Mouse (Mus musculus): ENCODE data around the gene Ltbp1. TPM values are rescaled to one million over a fixed set of nuclear protein-coding genes. Genes with fewer than 3 reads are reported as not detected.

The Ltbp1 gene
- polyA plus RNA-seq, 1 experiment: not detected

- Histone ChIP-seq H3K4me1 (ENCODE audit: control insufficient read depth, insufficient read depth, low read length) (no peaks in the 10 kb centered on the region), H3K4me3 (ENCODE audit: insufficient read depth, low read depth, low read length) (no peak overlapping the region), H3K27ac (ENCODE audit: insufficient read depth, low read depth, low read length) (no peak overlapping the region)
- WGBS: 71% methylated on average over 8 of the region's 8 CpGs
- no peak for TF ChIP-seq POLR2A (IDR thresholded peaks at IDR 0.05; ENCODE audit: insufficient read depth, low read depth, low read length)
- no peak for TF ChIP-seq CTCF (IDR thresholded peaks at IDR 0.05; ENCODE audit: insufficient read depth, low read depth, low read length)
These were observed 29.0 kb upstream of the Ltbp1 start for GRCm38 (mm10) chr17:74976167-74976985.

GRCm38 (mm10) chr17:74979767-74980166, 25.6 kb upstream of the Ltbp1 start:
- Histone ChIP-seq H3K4me3 (ENCODE audit: insufficient read depth, low read depth, low read length) (no peak overlapping the region), H3K27ac (ENCODE audit: insufficient read depth, low read depth, low read length) (no peak overlapping the region), H3K4me1 (ENCODE audit: control insufficient read depth, insufficient read depth, low read length) (no peaks in the 10 kb centered on the region)
- TF ChIP-seq POLR2A (IDR thresholded peaks at IDR 0.05; ENCODE audit: insufficient read depth, low read depth, low read length) (no peak), CTCF (IDR thresholded peaks at IDR 0.05; ENCODE audit: insufficient read depth, low read depth, low read length) (no peak)
- 83% methylated on average over 8 of the region's 8 CpGs for WGBS

- no peaks in the 10 kb centered on the region for H3K4me1 ChIP-seq (ENCODE audit: control insufficient read depth, insufficient read depth, low read length)
- H3K4me3 ChIP-seq (ENCODE audit: insufficient read depth, low read depth, low read length): no peak overlapping the region
- 90% methylated on average over 5 of the region's 5 CpGs for WGBS
- TF ChIP-seq POLR2A (IDR thresholded peaks at IDR 0.05; ENCODE audit: insufficient read depth, low read depth, low read length) (no peak), CTCF (IDR thresholded peaks at IDR 0.05; ENCODE audit: insufficient read depth, low read depth, low read length) (no peak)
- H3K27ac ChIP-seq (ENCODE audit: insufficient read depth, low read depth, low read length): no peak overlapping the region
These were observed 23.7 kb upstream of the Ltbp1 start for GRCm38 (mm10) chr17:74981703-74982102.

GRCm38 (mm10) chr17:74982880-74983279, 22.5 kb upstream of the Ltbp1 start:
- 71% methylated on average over 1 of the region's 1 CpGs for WGBS
- no peak for TF ChIP-seq CTCF (IDR thresholded peaks at IDR 0.05; ENCODE audit: insufficient read depth, low read depth, low read length)
- Histone ChIP-seq H3K27ac (ENCODE audit: insufficient read depth, low read depth, low read length) (no peak overlapping the region), H3K4me3 (ENCODE audit: insufficient read depth, low read depth, low read length) (no peak overlapping the region), H3K4me1 (ENCODE audit: control insufficient read depth, insufficient read depth, low read length) (no peaks in the 10 kb centered on the region)

- 83% methylated on average over 1 of the region's 1 CpGs for whole genome bisulfite sequencing
- no peak for TF ChIP-seq CTCF (IDR thresholded peaks at IDR 0.05; ENCODE audit: insufficient read depth, low read depth, low read length)
- TF ChIP-seq POLR2A (IDR thresholded peaks at IDR 0.05; ENCODE audit: insufficient read depth, low read depth, low read length): no peak
- H3K4me1 ChIP-seq (ENCODE audit: control insufficient read depth, insufficient read depth, low read length): no peaks in the 10 kb centered on the region
- H3K27ac ChIP-seq (ENCODE audit: insufficient read depth, low read depth, low read length): no peak overlapping the region
- no peak overlapping the region for H3K4me3 ChIP-seq (ENCODE audit: insufficient read depth, low read depth, low read length)
These were observed 21.3 kb upstream of the Ltbp1 start for GRCm38 (mm10) chr17:74984071-74984470.

GRCm38 (mm10) chr17:74984681-74985080, 20.7 kb upstream of the Ltbp1 start:
- no peak overlapping the region for H3K4me3 ChIP-seq (ENCODE audit: insufficient read depth, low read depth, low read length)
- no peak overlapping the region for H3K27ac ChIP-seq (ENCODE audit: insufficient read depth, low read depth, low read length)
- no peak for TF ChIP-seq CTCF (IDR thresholded peaks at IDR 0.05; ENCODE audit: insufficient read depth, low read depth, low read length)
- TF ChIP-seq POLR2A (IDR thresholded peaks at IDR 0.05; ENCODE audit: insufficient read depth, low read depth, low read length): no peak
- no peaks in the 10 kb centered on the region for H3K4me1 ChIP-seq (ENCODE audit: control insufficient read depth, insufficient read depth, low read length)

GRCm38 (mm10) chr17:74987067-74987466, 18.3 kb upstream of the Ltbp1 start:
- WGBS: 76% methylated on average over 1 of the region's 1 CpGs
- no peak for TF ChIP-seq CTCF (IDR thresholded peaks at IDR 0.05; ENCODE audit: insufficient read depth, low read depth, low read length)
- no peak for TF ChIP-seq POLR2A (IDR thresholded peaks at IDR 0.05; ENCODE audit: insufficient read depth, low read depth, low read length)
- Histone ChIP-seq H3K4me3 (ENCODE audit: insufficient read depth, low read depth, low read length) (no peak overlapping the region), H3K4me1 (ENCODE audit: control insufficient read depth, insufficient read depth, low read length) (no peaks in the 10 kb centered on the region), H3K27ac (ENCODE audit: insufficient read depth, low read depth, low read length) (no peak overlapping the region)

GRCm38 (mm10) chr17:74989691-74990090, 15.7 kb upstream of the Ltbp1 start:
- no peak for TF ChIP-seq CTCF (IDR thresholded peaks at IDR 0.05; ENCODE audit: insufficient read depth, low read depth, low read length)
- TF ChIP-seq POLR2A (IDR thresholded peaks at IDR 0.05; ENCODE audit: insufficient read depth, low read depth, low read length): no peak
- peaks cover 5% of the 10 kb centered on the region for H3K4me1 ChIP-seq (ENCODE audit: control insufficient read depth, insufficient read depth, low read length)
- 95% methylated on average over 4 of the region's 4 CpGs for WGBS
- no peak overlapping the region for H3K27ac ChIP-seq (ENCODE audit: insufficient read depth, low read depth, low read length)
- H3K4me3 ChIP-seq (ENCODE audit: insufficient read depth, low read depth, low read length): no peak overlapping the region

- no peak overlapping the region for H3K4me3 ChIP-seq (ENCODE audit: insufficient read depth, low read depth, low read length)
- no peak overlapping the region for H3K27ac ChIP-seq (ENCODE audit: insufficient read depth, low read depth, low read length)
- TF ChIP-seq CTCF (IDR thresholded peaks at IDR 0.05; ENCODE audit: insufficient read depth, low read depth, low read length): no peak
- no peak for TF ChIP-seq POLR2A (IDR thresholded peaks at IDR 0.05; ENCODE audit: insufficient read depth, low read depth, low read length)
- H3K4me1 ChIP-seq (ENCODE audit: control insufficient read depth, insufficient read depth, low read length): peaks cover 5% of the 10 kb centered on the region
- 89% methylated on average over 3 of the region's 3 CpGs for WGBS
These were observed 14.8 kb upstream of the Ltbp1 start for GRCm38 (mm10) chr17:74990561-74990960.

All from olfactory bulb, adult 2 months (tissue).